Mouse (Mus musculus) heart, postnatal 0 days (tissue): ENCODE measurements around the gene Rab13.

Experiments
- CTCF ChIP-seq: IDR thresholded peaks from 2 replicates; pipeline ENCODE4 v1.5.1; 2016; ENCODE audit warnings: antibody characterized with exemption, control low read depth, low read depth
- EP300 ChIP-seq: IDR thresholded peaks from 2 replicates; pipeline ENCODE4 v1.6.1; 2016; ENCODE audit warnings: antibody characterized with exemption, low read depth

DNA sequence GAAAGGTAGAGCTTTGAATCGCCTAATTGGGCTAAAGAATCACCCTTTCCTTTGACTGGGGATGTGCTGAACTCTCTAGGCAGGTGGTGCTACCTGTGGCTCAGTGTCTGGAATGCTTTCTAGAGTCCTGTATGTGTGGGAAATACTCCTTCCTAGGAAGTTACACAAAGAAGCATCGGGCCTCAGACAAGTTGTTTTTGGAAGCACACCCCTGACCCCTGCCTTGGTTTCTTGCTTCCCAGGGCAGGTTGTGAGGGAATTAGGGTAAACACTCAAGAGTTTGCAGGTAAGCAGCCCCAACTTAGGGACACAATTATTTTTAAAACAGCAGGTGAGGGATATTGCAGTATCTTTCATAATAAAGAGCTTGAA is 41.7 kb downstream of the Rab13 start:
- TF ChIP-seq CTCF (no peak), EP300 (no peak)
